Mouse (Mus musculus) lung, adult 2 months (tissue): Measurements from ENCODE around the gene Cbfa2t3. TPM values are rescaled to one million over a fixed set of nuclear protein-coding genes. Genes with fewer than 3 reads are reported as not detected.
A peak's percentile ranks its signal among the peaks of the same experiment; 100 is the strongest.

Experiments used
- DNase-seq: peaks from one replicate; pipeline ENCODE4 v3.0.0; 2022
- H3K4me1 ChIP-seq: fragments of 200-500 bp; 2 replicates; pipeline ENCODE4 v1.6.1; 2011; ENCODE audit warnings: low read length; ENCODE audit not compliant: control insufficient read depth, insufficient read depth
- H3K4me3 ChIP-seq: fragments of 200-500 bp; replicated peaks from 2 replicates; pipeline ENCODE3; 2011; ENCODE audit warnings: low read depth, mild to moderate bottlenecking, control low read depth, low read length; ENCODE audit errors: extremely low read depth
- CTCF ChIP-seq: fragments of 200-500 bp; IDR thresholded peaks from 2 replicates; pipeline ENCODE4 v1.5.1; 2011; ENCODE audit warnings: mild to moderate bottlenecking, low read length, control low read depth; ENCODE audit not compliant: insufficient read depth
- POLR2A ChIP-seq: fragments of 200-500 bp; IDR thresholded peaks from 2 replicates; pipeline ENCODE4 v1.6.1; 2011; ENCODE audit warnings: low read depth, mild to moderate bottlenecking, control low read depth, low read length, borderline replicate concordance; ENCODE audit errors: extremely low read depth
- WGBS: fragments of 180-500 bp; shearing (Covaris S2); methylation state at CpG from one replicate; pipeline ENCODE4 v1.1.7; 2018; 5-methylcytosine and 5-hydroxymethylcytosine counted together
- polyA plus RNA-seq: library from polyadenylated mRNA; depleted of rRNA; stranded (reverse); fragments of >200 nt; gene quantifications from 2 replicates; pipeline ENCODE4 v1.2.3, GENCODE M21; 2012

Cbfa2t3 gene
- polyA plus RNA-seq, 1 experiment, result 40.0 TPM

DNA sequence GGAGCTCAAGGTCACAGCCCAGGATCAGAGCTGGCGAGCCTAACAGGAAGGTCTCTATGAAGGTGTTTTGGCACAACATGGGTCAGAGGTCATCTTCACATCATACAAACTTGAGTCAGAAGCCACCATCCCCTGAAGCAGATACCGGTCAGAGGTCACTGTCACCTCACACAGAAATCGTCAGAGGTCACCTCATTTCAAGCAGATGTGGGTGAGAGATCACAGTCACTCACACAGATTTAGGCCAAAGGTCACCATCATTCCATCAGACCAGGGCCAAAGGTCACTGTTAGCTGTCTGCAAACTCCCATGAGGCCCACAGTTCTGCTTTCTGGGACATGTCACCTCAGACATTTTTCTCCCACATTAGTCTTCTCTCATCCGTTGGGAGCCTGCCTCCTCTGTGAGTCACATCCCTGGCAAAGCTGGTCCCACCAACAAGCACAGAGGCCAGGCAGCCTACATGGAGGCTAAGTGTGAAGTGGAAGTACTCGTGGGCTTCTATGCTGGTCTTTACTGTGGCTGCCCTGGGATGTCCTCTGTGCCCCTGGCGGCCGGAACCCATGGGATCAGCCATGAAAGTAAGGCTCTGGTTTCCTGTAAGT lies 3.4 kb downstream of the Cbfa2t3 start:
- no peak for DNase-seq
- H3K4me1 ChIP-seq, result peaks cover 6% of the 10 kb centered on the region; the same call in 1 of the 2 replicates
- H3K4me3 ChIP-seq, result no peak overlapping the region
- WGBS, result 69% methylated on average over 7 of the region's 7 CpGs
- TF ChIP-seq CTCF (no peak), POLR2A (no peak)

DNA sequence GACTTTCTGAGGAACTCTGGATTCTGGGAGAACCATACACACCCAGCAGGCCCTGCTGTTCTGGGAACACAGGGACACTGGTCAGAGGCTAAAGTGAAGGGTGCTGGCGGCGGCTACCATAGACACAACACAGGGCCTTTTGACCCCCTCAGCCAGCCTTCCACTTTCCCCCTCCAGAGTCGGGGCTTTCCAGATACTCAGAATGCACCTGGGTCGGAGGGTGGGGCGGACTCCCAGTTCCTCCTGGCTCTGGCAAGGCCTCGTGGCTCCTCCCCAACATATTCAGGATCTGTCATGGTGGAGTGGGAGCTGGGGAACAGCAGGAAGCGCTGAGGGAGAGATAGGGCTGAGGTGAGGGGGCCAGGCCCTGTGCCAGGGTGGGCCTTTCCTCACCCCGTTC lies 6.8 kb downstream of the Cbfa2t3 start:
- TF ChIP-seq POLR2A, result no peak
- no peak for TF ChIP-seq CTCF
- H3K4me3 ChIP-seq, result no peak overlapping the region
- DNase-seq, result no peak
- WGBS, result 77% methylated on average over 8 of the region's 8 CpGs
- peaks cover 6% of the 10 kb centered on the region; the same call in 1 of the 2 replicates for H3K4me1 ChIP-seq

DNA sequence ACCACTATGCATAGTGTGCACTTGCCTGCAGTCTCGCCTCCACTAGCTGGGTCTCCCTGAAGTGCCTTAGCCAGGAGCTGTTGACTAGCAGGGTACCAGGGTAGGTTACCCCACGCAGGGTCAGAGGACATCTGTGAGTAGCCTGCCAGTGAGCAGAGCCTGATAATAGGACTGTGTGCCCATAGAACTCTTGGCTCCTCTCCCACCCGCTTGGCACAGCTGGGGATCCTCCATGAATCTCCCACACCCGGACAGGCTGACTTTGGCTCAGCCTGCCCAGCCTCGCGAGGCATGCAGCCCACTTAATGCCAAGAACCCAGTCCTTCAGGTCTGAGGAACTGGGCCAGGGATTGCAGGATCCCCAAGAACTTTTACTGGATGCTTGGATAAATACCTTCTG lies 7.9 kb downstream of the Cbfa2t3 start:
- DNase-seq, result no peak
- WGBS, result 73% methylated on average over 6 of the region's 6 CpGs
- Histone ChIP-seq H3K4me1 (peaks cover 6% of the 10 kb centered on the region; the same call in 1 of the 2 replicates), H3K4me3 (no peak overlapping the region)
- TF ChIP-seq CTCF (no peak), POLR2A (no peak)

DNA sequence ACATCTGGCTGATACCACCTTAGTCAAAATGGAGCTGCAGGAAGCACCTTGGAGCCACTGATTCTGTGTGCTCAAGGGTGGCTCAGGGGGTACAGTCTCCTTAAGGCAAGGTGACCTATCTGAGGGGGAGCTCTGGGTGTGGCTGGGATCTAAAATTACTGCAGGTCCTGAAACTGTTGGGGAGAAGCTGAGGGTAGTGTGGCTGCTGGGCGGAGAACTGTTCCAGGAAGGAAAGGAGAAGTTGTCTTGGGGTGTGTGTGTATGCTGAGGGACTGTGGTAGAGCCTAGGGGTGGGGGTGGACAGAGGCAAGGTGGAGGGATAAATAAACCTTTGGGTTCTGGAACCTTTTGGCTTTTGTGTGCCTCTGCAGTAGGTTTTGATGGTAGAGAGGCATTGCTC lies 9.6 kb downstream of the Cbfa2t3 start:
- H3K4me3 ChIP-seq, result no peak overlapping the region
- no peak for DNase-seq
- no peak for TF ChIP-seq CTCF
- no peak for TF ChIP-seq POLR2A
- 86% methylated on average over 1 of the region's 1 CpGs for WGBS
- H3K4me1 ChIP-seq, result peaks cover 6% of the 10 kb centered on the region; the same call in 1 of the 2 replicates

DNA sequence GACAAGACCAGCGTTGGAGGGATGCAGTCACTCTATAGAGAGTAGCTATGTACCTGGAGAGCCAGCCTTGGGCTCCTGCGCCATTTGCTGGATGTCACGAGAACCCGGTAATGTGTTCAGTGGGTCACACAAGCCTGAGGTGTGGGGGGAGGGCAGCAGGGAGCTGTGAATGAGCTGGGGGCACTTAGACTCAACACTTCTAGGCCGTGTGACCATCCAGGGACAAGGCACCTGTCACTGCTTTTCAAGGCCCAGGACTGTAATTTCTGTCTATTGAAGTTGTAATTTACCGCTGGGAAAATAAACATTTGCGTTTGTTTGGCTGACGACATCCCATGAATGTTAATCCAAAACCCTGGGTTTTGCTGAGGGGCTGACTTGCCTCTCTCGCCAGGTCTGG lies 12.0 kb downstream of the Cbfa2t3 start:
- no peak for DNase-seq
- TF ChIP-seq POLR2A (no peak), CTCF (no peak)
- no peak overlapping the region for H3K4me3 ChIP-seq
- no peaks in the 10 kb centered on the region for H3K4me1 ChIP-seq
- WGBS, result 68% methylated on average over 9 of the region's 9 CpGs

DNA sequence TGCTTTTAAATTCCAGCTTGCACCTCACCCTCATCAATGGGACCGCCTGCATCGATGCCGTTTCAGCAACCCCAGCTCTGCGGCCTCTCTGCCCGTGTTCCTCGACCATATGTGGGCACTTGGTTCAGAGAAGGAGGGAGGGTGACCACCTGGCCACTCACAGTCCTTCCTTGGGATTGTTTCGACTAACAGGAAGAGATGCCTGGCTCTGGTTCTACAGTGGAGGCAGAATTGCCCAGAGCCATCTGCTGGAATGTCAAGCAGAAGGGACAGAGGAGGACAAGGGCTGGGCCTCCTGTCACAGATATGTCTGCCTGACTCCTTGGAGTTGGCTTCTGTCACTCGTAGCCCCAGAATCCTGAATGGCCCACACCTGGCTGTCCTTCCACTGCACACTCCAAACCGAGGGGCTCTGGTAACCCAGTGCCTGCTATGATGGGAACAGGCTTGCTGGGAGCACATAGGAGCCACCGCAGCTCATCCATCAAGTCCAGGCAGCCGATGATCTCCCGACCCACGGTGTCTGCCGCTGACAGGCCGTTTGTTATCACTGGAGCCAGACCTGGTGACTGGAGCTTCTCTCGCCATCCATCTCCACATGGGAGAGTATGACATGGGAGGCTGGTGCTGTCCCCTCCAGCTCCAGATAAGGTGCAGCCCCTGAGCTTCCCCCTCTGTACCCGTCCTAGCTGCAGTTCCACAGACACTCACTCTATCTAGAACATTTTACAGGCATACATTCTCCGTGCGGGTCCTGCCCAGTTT lies 13.6 kb downstream of the Cbfa2t3 start:
- Histone ChIP-seq H3K4me1 (no peaks in the 10 kb centered on the region), H3K4me3 (no peak overlapping the region)
- no peak for DNase-seq
- TF ChIP-seq CTCF (no peak), POLR2A (no peak)
- 55% methylated on average over 19 of the region's 19 CpGs for WGBS

DNA sequence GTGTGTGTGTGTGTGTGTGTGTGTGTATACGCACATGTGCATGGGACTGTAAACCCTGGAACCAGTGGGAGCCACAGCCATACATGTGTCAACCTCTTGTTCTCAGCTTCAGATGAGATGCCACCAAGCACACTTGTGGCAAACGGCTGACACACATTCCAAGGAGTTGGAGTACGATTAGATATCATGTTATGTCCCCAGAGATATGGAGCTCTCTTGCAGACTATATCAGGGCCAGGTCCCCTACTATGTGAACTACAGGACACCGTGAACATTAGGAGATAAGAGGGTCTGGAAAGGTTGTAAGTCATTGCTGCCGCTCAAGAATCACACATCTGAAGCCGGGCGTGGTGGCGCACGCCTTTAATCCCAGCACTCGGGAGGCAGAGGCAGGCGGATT lies 16.1 kb downstream of the Cbfa2t3 start:
- DNase-seq, result no peak
- whole genome bisulfite sequencing, result 86% methylated on average over 11 of the region's 11 CpGs
- Histone ChIP-seq H3K4me3 (no peak overlapping the region), H3K4me1 (no peaks in the 10 kb centered on the region)
- TF ChIP-seq POLR2A (no peak), CTCF (no peak)

DNA sequence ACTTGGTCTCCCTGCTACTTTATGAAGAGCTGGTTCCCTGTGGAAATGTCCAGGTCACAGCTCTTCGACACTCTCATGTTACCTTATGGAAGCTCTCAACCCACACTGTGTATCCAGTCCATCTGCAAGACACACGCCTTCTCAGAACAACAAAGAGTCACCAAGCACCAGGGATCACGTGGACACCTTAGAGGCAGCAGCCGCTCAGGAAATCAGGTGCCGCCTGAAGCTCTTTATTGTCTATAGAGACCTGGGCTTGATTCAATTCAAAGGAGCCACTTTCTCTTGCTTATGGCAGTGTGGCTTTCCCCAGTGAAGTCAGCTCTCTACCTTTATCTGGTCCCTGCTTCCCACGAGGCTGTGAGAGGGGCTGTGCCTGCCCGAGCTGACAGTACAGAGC lies 18.7 kb downstream of the Cbfa2t3 start:
- WGBS, result 57% methylated on average over 7 of the region's 7 CpGs
- DNase-seq, result no peak
- Histone ChIP-seq H3K4me1 (peaks cover 6% of the 10 kb centered on the region), H3K4me3 (no peak overlapping the region)
- TF ChIP-seq POLR2A (no peak), CTCF (no peak)

DNA sequence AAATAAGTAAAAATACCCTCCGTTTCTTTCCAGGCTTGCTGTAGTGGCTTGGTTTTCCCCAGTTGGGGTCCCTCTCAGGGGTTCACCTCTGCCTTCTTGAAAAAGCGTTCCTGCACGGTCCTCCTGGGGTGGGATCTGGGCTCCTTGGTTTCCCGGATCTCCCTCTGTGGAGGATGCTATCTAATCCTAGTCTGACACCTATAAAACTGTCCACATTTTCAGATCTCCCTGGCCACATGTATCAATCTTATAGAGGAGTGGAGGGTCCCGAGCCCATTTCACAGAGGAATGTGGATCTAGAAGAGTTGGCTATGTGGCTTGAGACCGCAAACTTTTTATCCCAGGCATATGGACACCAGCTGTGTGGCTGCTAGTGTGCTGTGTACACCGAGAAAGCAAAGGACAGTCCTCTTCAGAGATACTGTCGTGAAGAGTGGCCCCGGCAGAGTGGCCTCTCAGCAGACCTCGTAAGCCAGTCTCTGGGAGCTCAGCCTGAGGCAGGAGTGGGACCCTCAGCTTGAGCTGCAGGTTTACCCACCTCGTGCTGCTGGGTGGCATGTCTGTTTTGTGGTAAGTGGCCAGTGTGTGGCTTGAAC lies 19.5 kb downstream of the Cbfa2t3 start:
- Histone ChIP-seq H3K4me1 (peaks cover 12% of the 10 kb centered on the region), H3K4me3 (no peak overlapping the region)
- no peak for DNase-seq
- TF ChIP-seq CTCF (no peak), POLR2A (no peak)
- WGBS, result 49% methylated on average over 11 of the region's 11 CpGs

DNA sequence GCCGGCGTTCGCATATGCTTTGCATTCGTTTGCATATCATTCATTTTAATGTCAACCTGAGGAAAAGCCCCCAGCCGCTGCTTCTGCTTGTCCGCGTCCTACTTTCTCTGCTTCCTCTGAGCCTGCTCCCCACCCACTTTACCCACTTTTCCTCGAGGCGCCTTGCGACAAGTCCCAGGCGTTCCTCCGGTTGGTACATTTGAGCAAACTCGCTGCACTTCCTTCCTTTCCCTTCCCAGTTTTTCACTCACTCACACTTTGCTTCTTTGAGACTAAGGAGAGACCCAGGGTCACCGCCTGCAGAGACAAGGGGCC lies 20.1 kb downstream of the Cbfa2t3 start:
- no peak for DNase-seq
- TF ChIP-seq POLR2A (no peak), CTCF (no peak)
- WGBS, result 1% methylated on average over 14 of the region's 14 CpGs
- peaks cover 12% of the 10 kb centered on the region for H3K4me1 ChIP-seq
- H3K4me3 ChIP-seq, result peak overlapping the region; percentile 97
